Mouse (Mus musculus) forebrain, embryonic 12.5 days (tissue): ENCODE measurements at regions not wholly inside any gene's neighbourhood (a gene's known extent, or its start where the extent isn't known, plus 50 kb on each side); places are given as distances from the start of the nearest gene placed in this dataset.

Experiments
- ATAC-seq: fragments of 200-750 bp; cut with Nextera tagmentation; 2 replicates; pipeline ENCODE4 v1.8.0; 2017; ENCODE audit warnings: moderate TSS enrichment; ENCODE audit not compliant: low FRiP score
- H3K27ac ChIP-seq: fragments of 300-500 bp; sonication (generic); 2 replicates; pipeline ENCODE4 v1.5.1; 2016; ENCODE audit warnings: mild to moderate bottlenecking
- H3K27me3 ChIP-seq: fragments of 300-500 bp; sonication (generic); 2 replicates; pipeline ENCODE4 v1.6.1; 2016; ENCODE audit warnings: mild to moderate bottlenecking
- H3K36me3 ChIP-seq: fragments of 300-500 bp; sonication (generic); replicated peaks from 2 replicates; pipeline ENCODE4 v1.6.1; 2016; ENCODE audit warnings: mild to moderate bottlenecking
- H3K4me1 ChIP-seq: fragments of 300-500 bp; sonication (generic); 2 replicates; pipeline ENCODE4 v1.6.1; 2016
- H3K4me2 ChIP-seq: fragments of 300-500 bp; sonication (generic); 2 replicates; pipeline ENCODE4 v1.6.1; 2016; ENCODE audit warnings: mild to moderate bottlenecking, moderate library complexity
- H3K4me3 ChIP-seq: fragments of 300-500 bp; sonication (generic); replicated peaks from 2 replicates; pipeline ENCODE4 v1.5.1; 2016; ENCODE audit warnings: mild to moderate bottlenecking
- H3K9ac ChIP-seq: fragments of 300-500 bp; sonication (generic); 2 replicates; pipeline ENCODE4 v1.6.1; 2016; ENCODE audit warnings: mild to moderate bottlenecking
- H3K9me3 ChIP-seq: fragments of 300-500 bp; sonication (generic); 2 replicates; pipeline ENCODE4 v1.6.1; 2016
- WGBS: fragments of 180-500 bp; shearing (Covaris S2); methylation state at CpG from one replicate; pipeline ENCODE4 v1.1.7; 2016; 5-methylcytosine and 5-hydroxymethylcytosine counted together

DNA sequence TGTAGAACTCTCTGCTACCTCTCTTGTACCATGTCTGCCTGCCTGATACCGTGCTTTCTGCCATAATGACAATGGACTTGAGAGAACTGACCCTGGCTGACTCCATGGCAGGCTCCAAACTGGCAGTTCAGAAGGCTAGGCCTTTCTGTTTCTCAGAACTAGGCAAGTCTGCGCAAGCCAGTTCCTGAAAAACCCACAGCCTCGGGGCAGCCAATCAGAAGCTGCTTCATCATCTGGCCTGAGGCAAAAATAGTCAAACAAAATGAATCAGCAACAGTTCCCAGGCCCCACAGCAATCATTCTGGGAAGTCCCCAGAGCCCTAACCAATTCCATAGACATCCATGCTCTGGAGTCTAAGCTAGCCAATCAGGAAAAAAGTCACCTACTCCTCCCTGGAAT is 284.5 kb downstream of the Olfr1505 start:
- Histone ChIP-seq H3K27ac (no peak overlapping the region), H3K4me3 (no peak overlapping the region), H3K4me1 (no peaks in the 10 kb centered on the region), H3K9ac (no peak overlapping the region), H3K4me2 (no peak overlapping the region), H3K9me3 (no peaks in the 10 kb centered on the region), H3K27me3 (no peaks in the 10 kb centered on the region), H3K36me3 (no peaks in the 10 kb centered on the region)
- ATAC-seq, result no peak
- WGBS, result 94% methylated on average over 3 of the region's 3 CpGs

DNA sequence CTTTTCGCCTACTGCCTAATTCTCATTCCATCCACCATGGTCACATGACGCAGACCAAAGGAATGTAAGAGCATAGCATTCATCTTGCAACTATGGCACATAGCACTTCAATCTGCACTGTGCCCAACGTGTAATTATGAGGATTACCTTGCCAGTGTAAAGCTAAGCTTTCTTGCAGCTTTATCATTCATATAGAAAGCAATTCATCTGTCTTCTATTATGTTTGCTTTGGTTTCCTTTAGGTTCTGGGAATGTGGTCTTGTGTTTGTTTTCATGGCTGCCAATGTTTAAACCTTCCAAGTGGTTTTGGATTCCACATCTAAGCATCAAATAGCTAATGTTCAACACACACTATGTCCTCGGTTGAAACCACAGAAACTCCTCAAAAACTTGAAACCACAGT is 307.2 kb downstream of the Olfr1505 start:
- no peaks in the 10 kb centered on the region for H3K9me3 ChIP-seq
- H3K9ac ChIP-seq, result no peak overlapping the region
- no peaks in the 10 kb centered on the region for H3K4me1 ChIP-seq
- H3K27me3 ChIP-seq, result peaks cover 13% of the 10 kb centered on the region; the same call in 1 of the 2 replicates
- H3K4me2 ChIP-seq, result no peak overlapping the region
- no peak for ATAC-seq
- H3K36me3 ChIP-seq, result no peaks in the 10 kb centered on the region
- H3K27ac ChIP-seq, result no peak overlapping the region
- no peak overlapping the region for H3K4me3 ChIP-seq
- WGBS, result 83% methylated on average over 4 of the region's 4 CpGs

DNA sequence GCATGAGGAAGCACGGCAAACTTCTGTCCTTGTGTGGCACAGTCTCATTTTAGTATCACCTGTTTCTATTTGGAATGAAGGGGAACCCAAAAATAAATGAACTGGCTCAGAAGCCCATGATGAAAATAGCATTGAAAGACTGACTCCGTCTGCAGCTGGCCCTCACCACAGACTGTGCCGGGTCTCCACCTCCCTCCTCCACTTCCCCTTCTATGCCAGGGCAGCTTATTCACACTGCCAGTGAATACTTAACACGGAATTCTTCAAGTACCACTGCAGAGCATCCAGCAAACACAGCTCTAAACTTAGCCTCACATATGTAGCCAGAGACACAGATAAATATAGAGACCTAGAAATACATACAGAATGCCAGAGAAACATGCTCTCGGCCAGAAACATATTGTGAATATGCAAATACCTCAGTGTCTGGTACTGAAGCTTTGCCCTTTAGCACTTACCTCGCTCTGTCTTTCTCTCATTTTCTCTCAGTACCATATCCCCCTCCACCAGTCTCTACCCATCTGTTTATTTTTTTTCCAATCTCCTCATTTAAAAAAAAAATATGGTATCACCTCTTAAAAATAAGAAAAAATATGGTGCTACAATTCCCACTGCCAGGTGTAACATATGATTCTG is 311.8 kb downstream of the Olfr1505 start:
- peaks cover 3% of the 10 kb centered on the region; the same call in 1 of the 2 replicates for H3K4me1 ChIP-seq
- peaks cover 16% of the 10 kb centered on the region for H3K27me3 ChIP-seq
- no peak overlapping the region for H3K27ac ChIP-seq
- no peaks in the 10 kb centered on the region for H3K9me3 ChIP-seq
- ATAC-seq, result no peak
- H3K4me2 ChIP-seq, result no peak overlapping the region
- no peak overlapping the region for H3K4me3 ChIP-seq
- no peaks in the 10 kb centered on the region for H3K36me3 ChIP-seq
- no peak overlapping the region for H3K9ac ChIP-seq
- 68% methylated on average over 6 of the region's 6 CpGs for WGBS

DNA sequence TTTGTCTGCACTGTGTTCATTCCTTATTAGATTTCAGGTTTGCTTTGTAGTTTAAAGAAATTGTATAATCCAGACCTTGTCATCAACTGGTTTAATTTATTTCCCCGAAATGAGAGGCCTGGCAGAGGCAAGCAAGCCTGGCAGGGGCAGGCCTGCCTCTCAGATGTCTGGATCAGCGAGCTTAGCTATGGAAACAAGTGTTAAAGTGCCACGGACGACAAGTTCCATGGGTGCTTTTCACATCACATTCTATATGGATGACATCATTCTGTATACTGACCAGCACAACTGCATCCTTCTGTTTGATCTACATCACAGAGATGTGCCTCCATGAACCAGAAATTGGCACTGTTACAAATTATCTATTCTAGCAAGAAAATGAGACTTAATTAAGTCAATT is 312.5 kb downstream of the Olfr1505 start:
- peaks cover 3% of the 10 kb centered on the region; the same call in 1 of the 2 replicates for H3K4me1 ChIP-seq
- H3K27ac ChIP-seq, result no peak overlapping the region
- H3K9ac ChIP-seq, result no peak overlapping the region
- 29% methylated on average over 4 of the region's 4 CpGs for WGBS
- ATAC-seq, result no peak
- no peaks in the 10 kb centered on the region for H3K36me3 ChIP-seq
- H3K4me2 ChIP-seq, result no peak overlapping the region
- no peak overlapping the region for H3K4me3 ChIP-seq
- H3K27me3 ChIP-seq, result peaks cover 16% of the 10 kb centered on the region
- no peaks in the 10 kb centered on the region for H3K9me3 ChIP-seq

DNA sequence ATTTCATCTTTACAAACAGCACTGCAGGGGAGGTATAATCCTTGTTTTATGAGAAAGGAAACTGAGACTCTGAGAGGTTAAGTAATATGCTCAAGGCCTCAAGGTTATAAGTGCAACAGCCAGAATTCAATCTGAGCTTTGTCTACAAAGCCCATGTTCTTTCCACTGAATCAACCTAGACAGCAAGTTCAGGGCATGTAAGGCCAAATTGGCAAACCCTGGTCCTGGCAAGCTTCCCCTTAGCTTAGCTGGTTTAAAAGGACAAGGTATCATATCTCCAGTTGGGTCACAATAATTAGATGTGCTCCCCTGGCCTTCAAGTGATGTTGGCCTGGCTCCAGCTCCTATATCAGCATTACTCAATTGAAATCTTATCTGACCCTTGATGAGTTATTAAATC is 313.2 kb downstream of the Olfr1505 start:
- H3K4me1 ChIP-seq, result peaks cover 3% of the 10 kb centered on the region; the same call in 1 of the 2 replicates
- peaks cover 16% of the 10 kb centered on the region for H3K27me3 ChIP-seq
- H3K4me3 ChIP-seq, result no peak overlapping the region
- ATAC-seq, result no peak
- H3K9me3 ChIP-seq, result no peaks in the 10 kb centered on the region
- H3K9ac ChIP-seq, result no peak overlapping the region
- H3K4me2 ChIP-seq, result no peak overlapping the region
- no peak overlapping the region for H3K27ac ChIP-seq
- H3K36me3 ChIP-seq, result no peaks in the 10 kb centered on the region

DNA sequence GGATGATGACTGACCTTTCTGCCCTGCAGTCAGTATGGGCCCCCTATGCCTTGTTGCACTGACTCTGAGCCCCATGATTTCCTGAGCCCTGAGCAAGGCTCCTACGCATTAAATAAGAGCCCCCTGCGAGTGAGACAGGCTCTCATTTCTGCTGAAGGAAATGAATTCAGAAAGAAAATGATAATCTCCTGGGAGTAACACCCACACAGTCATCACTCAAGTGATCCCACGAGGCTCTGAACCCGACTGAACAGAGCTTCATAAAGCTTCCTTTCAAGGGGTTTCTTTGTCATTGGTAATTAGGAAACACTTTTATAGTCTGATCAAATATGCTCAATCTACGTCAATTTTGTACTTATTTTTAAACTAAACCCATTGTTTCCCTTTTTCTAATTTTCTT is 330.2 kb downstream of the Olfr1505 start:
- Histone ChIP-seq H3K9ac (no peak overlapping the region), H3K4me1 (peaks cover 46% of the 10 kb centered on the region), H3K27me3 (peaks cover 74% of the 10 kb centered on the region), H3K4me3 (no peak overlapping the region), H3K36me3 (no peaks in the 10 kb centered on the region), H3K4me2 (no peak overlapping the region), H3K9me3 (no peaks in the 10 kb centered on the region), H3K27ac (no peak overlapping the region)
- WGBS, result 18% methylated on average over 5 of the region's 5 CpGs
- no peak for ATAC-seq

DNA sequence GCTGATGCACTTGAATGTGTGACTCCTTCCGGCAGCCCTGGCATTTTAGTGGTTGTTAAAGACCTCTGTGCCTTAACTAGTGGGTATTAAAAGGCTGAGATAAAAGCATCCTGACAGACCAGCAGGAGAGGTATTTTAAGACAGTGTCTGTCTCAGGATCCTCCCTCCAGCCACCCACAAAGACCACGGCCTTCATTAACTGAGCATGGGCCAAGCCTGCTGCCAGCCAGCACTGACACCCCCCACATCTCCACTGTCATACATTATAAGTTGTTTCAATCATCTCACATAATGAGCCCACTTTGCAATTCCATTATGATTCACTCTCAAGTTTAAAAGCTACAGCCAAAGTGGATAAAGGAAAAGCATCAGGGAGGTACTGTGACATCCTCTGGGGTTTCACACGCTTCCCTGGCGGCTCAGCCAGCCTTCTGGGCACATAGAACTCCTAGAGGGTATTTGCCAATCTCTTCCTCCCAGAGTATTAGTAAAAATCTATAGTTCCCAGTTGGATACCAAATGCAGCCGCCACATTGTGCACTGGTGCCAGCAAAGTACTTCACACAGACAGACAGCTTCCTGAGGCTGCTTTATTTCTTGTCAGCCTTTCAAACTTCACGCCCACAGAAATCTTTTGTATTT is 333.8 kb downstream of the Olfr1505 start:
- H3K27ac ChIP-seq, result peak overlapping the region; percentile 36; the same call in 1 of the 2 replicates
- peak; percentile 49 for ATAC-seq
- no peak overlapping the region for H3K4me2 ChIP-seq
- no peak overlapping the region for H3K9ac ChIP-seq
- H3K4me1 ChIP-seq, result peaks cover 26% of the 10 kb centered on the region
- H3K27me3 ChIP-seq, result peaks cover 58% of the 10 kb centered on the region
- H3K4me3 ChIP-seq, result no peak overlapping the region
- no peaks in the 10 kb centered on the region for H3K36me3 ChIP-seq
- no peaks in the 10 kb centered on the region for H3K9me3 ChIP-seq
- 38% methylated on average over 6 of the region's 6 CpGs for WGBS

DNA sequence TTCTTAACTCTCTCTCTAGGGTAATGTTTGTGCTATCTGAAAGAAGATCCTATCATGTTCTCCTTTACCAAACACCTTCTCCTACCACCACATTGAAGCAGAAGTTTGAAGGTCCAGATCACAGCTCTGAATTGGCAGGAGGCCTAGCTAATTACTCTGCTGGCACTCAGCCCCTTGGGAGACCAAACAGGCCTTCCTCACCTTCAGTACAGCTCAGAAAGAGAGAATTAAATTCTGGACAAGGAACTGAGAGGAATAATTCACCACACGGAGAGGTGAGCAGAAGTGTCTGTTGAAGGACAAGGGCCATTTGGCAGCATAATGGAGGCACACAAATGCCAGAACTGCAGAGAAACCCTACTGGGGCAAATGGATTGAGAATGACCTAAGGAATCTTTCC is 334.6 kb downstream of the Olfr1505 start:
- Histone ChIP-seq H3K27ac (no peak overlapping the region), H3K4me1 (peaks cover 17% of the 10 kb centered on the region), H3K9ac (no peak overlapping the region), H3K4me2 (no peak overlapping the region), H3K9me3 (no peaks in the 10 kb centered on the region), H3K27me3 (peaks cover 54% of the 10 kb centered on the region), H3K4me3 (no peak overlapping the region), H3K36me3 (no peaks in the 10 kb centered on the region)
- no peak for ATAC-seq
- WGBS, result 30% methylated on average over 1 of the region's 1 CpGs

DNA sequence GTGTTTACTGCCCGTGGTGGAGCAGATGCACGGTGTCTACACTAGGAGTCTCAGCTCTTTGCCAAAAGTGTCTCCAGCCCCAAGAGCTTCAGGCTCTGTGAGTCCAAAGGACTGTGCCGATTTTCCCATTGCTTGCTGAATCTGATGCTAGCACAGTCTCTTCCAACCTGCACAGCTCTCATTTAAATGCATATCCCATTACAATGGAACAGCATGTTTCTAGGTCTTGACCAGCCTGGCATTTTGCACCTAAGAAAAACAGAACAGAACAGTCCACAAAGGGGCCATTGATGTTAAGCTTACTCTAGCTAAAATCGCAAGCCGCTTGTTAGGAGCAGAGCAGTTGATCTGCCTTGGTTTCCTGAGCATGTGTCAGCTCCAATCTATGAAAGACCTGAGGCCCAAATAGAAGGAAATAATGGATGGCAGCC is 339.2 kb downstream of the Tle4 start:
- Histone ChIP-seq H3K36me3 (no peaks in the 10 kb centered on the region), H3K9ac (no peak overlapping the region), H3K4me3 (no peak overlapping the region), H3K4me2 (peak overlapping the region; percentile 33), H3K27me3 (peaks cover 7% of the 10 kb centered on the region; the same call in 1 of the 2 replicates), H3K27ac (0 out of 2 replicates have a peak overlapping the region, but pooled peaks have one; percentile 43), H3K9me3 (no peaks in the 10 kb centered on the region), H3K4me1 (peaks cover 21% of the 10 kb centered on the region)
- WGBS, result 3% methylated on average over 5 of the region's 5 CpGs
- ATAC-seq, result peak; percentile 80

DNA sequence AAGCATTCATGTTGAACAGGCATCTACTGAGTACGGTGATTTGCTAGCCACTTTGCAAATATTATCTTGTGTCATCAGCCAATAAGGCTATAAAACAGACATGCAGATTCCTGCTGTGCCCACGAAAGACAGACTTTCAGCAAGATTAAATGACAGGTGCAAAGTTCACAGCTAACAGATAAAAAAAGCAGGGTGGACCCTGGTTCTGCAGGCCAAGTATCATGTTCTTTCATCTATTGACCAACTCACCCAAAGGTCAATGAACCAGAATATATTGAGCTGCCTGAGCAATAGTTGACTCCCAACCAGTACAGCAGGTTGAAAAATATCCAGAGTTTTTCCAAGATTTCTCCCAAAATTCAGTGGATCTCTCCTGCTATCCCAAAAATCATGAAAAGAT is 338.6 kb downstream of the Tle4 start:
- H3K4me1 ChIP-seq, result peaks cover 19% of the 10 kb centered on the region
- no peak overlapping the region for H3K4me3 ChIP-seq
- peaks cover 7% of the 10 kb centered on the region; the same call in 1 of the 2 replicates for H3K27me3 ChIP-seq
- H3K36me3 ChIP-seq, result no peaks in the 10 kb centered on the region
- peak overlapping the region; percentile 33; the same call in 1 of the 2 replicates for H3K4me2 ChIP-seq
- peak overlapping the region; percentile 43 for H3K27ac ChIP-seq
- no peaks in the 10 kb centered on the region for H3K9me3 ChIP-seq
- 12% methylated on average over 2 of the region's 2 CpGs for whole genome bisulfite sequencing
- ATAC-seq, result 0 out of 2 replicates have a peak, but pooled peaks have one; percentile 4
- no peak overlapping the region for H3K9ac ChIP-seq

DNA sequence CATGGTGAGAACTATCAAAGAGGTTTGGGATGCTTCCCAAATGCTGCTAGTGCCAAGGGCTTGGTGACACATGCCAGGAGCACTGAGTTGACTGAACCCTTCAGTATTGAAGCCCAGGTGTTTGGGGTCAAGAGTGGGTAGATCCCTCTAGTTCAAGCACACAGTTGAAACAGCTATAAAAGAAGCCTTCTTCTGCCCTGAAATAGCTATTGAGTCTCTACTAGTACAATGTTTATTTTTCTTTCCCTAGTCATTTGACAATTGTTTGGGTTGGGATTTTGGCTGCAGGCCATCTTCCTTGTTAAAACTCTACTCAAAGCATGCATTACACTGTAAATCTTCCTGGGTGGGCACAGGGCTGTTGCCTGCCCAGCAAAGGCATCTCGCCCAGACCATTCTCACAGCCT is 308.5 kb downstream of the Tle4 start:
- 72% methylated on average over 1 of the region's 1 CpGs for WGBS
- no peaks in the 10 kb centered on the region for H3K9me3 ChIP-seq
- no peak overlapping the region for H3K4me2 ChIP-seq
- H3K4me3 ChIP-seq, result no peak overlapping the region
- no peaks in the 10 kb centered on the region for H3K36me3 ChIP-seq
- H3K27ac ChIP-seq, result no peak overlapping the region
- H3K4me1 ChIP-seq, result no peaks in the 10 kb centered on the region
- 0 out of 2 replicates have a peak, but pooled peaks cover 3% of the 10 kb centered on the region for H3K27me3 ChIP-seq
- no peak for ATAC-seq
- no peak overlapping the region for H3K9ac ChIP-seq

DNA sequence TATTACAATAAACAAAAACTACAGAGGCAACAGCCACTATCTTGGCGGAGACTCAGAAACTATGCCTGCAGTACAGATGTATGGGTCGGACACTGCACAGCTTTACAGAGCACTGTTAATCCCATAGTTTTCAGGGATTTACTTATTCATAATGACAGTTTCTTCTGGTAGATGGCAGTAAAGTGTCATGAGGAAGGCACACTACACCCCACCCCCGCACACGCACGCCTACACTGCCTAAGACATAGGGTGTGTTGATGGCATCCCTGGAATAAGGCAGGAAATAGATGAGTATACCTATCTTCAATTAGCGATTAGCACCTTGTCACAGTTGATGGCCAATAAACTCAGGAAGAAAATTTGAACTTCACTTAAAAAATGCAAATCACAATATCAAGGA is 306.9 kb downstream of the Tle4 start:
- Histone ChIP-seq H3K27me3 (0 out of 2 replicates have a peak, but pooled peaks cover 3% of the 10 kb centered on the region), H3K4me1 (no peaks in the 10 kb centered on the region), H3K4me3 (no peak overlapping the region), H3K4me2 (no peak overlapping the region), H3K9ac (no peak overlapping the region), H3K9me3 (no peaks in the 10 kb centered on the region), H3K36me3 (no peaks in the 10 kb centered on the region), H3K27ac (no peak overlapping the region)
- WGBS, result 83% methylated on average over 6 of the region's 6 CpGs
- ATAC-seq, result peak; percentile 44; the same call in 1 of the 2 replicates

DNA sequence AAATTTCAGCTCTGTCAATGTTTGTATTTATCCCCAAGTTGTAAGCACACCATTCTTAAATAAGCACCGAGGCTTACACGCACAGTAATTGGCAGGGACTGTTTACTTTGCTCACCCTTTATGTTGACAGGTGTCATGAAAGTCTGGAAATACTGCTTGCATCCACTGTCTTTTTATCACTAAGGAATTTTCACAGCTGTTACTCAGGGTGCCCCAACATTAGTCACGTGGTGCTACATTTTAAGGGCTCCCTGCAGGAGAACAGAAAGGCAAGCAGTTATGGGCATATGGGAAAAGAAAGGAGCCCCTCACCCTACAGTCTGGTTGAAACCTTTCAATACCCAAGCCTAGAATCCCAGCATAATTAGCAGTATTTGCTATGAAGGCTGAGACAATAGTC is 304.7 kb downstream of the Tle4 start:
- ATAC-seq, result no peak
- WGBS, result 65% methylated on average over 3 of the region's 3 CpGs

More for the DNA sequence above, 304.7 kb downstream of the Tle4 start:
- no peak overlapping the region for H3K4me3 ChIP-seq
- no peaks in the 10 kb centered on the region for H3K36me3 ChIP-seq
- no peak overlapping the region for H3K27ac ChIP-seq
- H3K9ac ChIP-seq, result no peak overlapping the region
- H3K4me2 ChIP-seq, result no peak overlapping the region
- H3K27me3 ChIP-seq, result no peaks in the 10 kb centered on the region
- H3K9me3 ChIP-seq, result no peaks in the 10 kb centered on the region
- H3K4me1 ChIP-seq, result no peaks in the 10 kb centered on the region
